Mouse (Mus musculus) G1E (cell line): ENCODE measurements at regions not wholly inside any gene's neighbourhood (a gene's known extent, or its start where the extent isn't known, plus 50 kb on each side); places are given as distances from the start of the nearest gene placed in this dataset.

ENCODE experiments used
- ATAC-seq: 2 replicates; pipeline ENCODE4 v1.8.0; 2016; ENCODE audit warnings: mild to moderate bottlenecking; ENCODE audit not compliant: insufficient number of reproducible peaks, poor library complexity, low FRiP score, severe bottlenecking; ENCODE audit errors: extremely low read depth
- DNase-seq: peaks from one replicate; pipeline ENCODE4 v3.0.0; 2012; ENCODE audit warnings: low spot score
- H3K27me3 ChIP-seq: 2 replicates; pipeline ENCODE4 v1.6.1; 2012; ENCODE audit warnings: mild to moderate bottlenecking, low read length, inconsistent platforms; ENCODE audit not compliant: insufficient read depth
- H3K36me3 ChIP-seq: replicated peaks from 2 replicates; pipeline ENCODE3; 2012; ENCODE audit warnings: mild to moderate bottlenecking, inconsistent platforms
- H3K4me1 ChIP-seq: 2 replicates; pipeline ENCODE4 v1.6.1; 2012; ENCODE audit warnings: low read depth, low read length, inconsistent platforms, mixed read lengths; ENCODE audit not compliant: insufficient read depth
- H3K4me3 ChIP-seq: 2 replicates; pipeline ENCODE4 v1.5.1; 2012; ENCODE audit warnings: low read depth, mild to moderate bottlenecking, inconsistent platforms, low read length, moderate library complexity, mixed read lengths
- H3K9me3 ChIP-seq: replicated peaks from 2 replicates; pipeline ENCODE4 v1.6.1; 2012; ENCODE audit warnings: inconsistent platforms
- CTCF ChIP-seq: IDR thresholded peaks from 2 replicates; pipeline ENCODE4 v1.5.1; 2012; ENCODE audit warnings: low read depth, low read length, inconsistent platforms, mixed read lengths
- GATA1 ChIP-seq: IDR thresholded peaks from 2 replicates; pipeline ENCODE4 v1.6.1; 2012; ENCODE audit warnings: borderline replicate concordance, low read length, inconsistent platforms, mixed read lengths
- GATA2 ChIP-seq: IDR thresholded peaks from 2 replicates; pipeline ENCODE4 v1.6.1; 2012; ENCODE audit warnings: low read depth, low read length, inconsistent platforms, borderline replicate concordance
- POLR2AphosphoS5 ChIP-seq: IDR thresholded peaks from 2 replicates; pipeline ENCODE4 v1.6.1; 2012; ENCODE audit warnings: low read depth, low read length, inconsistent platforms; ENCODE audit not compliant: insufficient replicate concordance
- TAL1 ChIP-seq: conservative IDR thresholded peaks from 2 replicates; pipeline ENCODE4 v1.6.1; 2012; ENCODE audit warnings: low read depth, low read length, inconsistent platforms, mixed read lengths

- Histone ChIP-seq H3K27me3 (no peaks in the 10 kb centered on the region), H3K4me3 (no peak overlapping the region), H3K4me1 (no peaks in the 10 kb centered on the region), H3K9me3 (peaks cover 20% of the 10 kb centered on the region), H3K36me3 (no peaks in the 10 kb centered on the region)
- DNase-seq = no peak
- ATAC-seq = no peak
- TF ChIP-seq CTCF (no peak), POLR2AphosphoS5 (no peak), GATA1 (no peak), TAL1 (no peak), GATA2 (no peak)
Observed at GRCm38 (mm10) chr3:147919146-147919545, 1067.0 kb downstream of the Ttll7 start.

GRCm38 (mm10) chr3:147896751-147897150 lies 1044.6 kb downstream of the Ttll7 start:
- no peaks in the 10 kb centered on the region for H3K4me1 ChIP-seq
- H3K36me3 ChIP-seq = no peaks in the 10 kb centered on the region
- no peak overlapping the region for H3K4me3 ChIP-seq
- no peak for DNase-seq
- no peak for TF ChIP-seq POLR2AphosphoS5
- no peak for TF ChIP-seq GATA1
- TF ChIP-seq CTCF = no peak
- TF ChIP-seq GATA2 = no peak
- TF ChIP-seq TAL1 = no peak
- peaks cover 6% of the 10 kb centered on the region for H3K9me3 ChIP-seq
- H3K27me3 ChIP-seq = no peaks in the 10 kb centered on the region
- no peak for ATAC-seq

DNA sequence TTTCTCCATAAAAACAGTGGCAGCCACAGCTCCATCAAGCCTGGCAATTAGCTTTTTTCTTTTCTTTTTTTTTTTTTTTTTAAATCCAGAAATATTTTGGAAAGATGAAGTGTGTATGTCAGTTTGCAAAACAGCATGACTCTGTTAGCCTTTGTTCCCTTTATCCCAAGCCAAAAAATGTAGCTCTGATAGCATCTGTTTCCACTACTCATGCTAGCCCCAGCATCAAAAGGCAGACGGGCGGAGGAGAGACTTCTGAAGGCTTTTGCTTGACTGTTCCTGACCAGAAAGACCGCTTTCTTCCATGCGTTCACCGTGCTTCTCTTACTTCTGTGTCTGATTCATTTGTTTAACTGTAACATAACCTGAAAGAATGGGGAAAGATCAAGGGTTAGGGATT lies 1039.5 kb downstream of the Ttll7 start:
- H3K4me3 ChIP-seq = no peak overlapping the region
- H3K4me1 ChIP-seq = no peaks in the 10 kb centered on the region
- H3K36me3 ChIP-seq = no peaks in the 10 kb centered on the region
- H3K27me3 ChIP-seq = no peaks in the 10 kb centered on the region
- TF ChIP-seq TAL1 = no peak
- TF ChIP-seq CTCF = no peak
- no peak for TF ChIP-seq POLR2AphosphoS5
- H3K9me3 ChIP-seq = peaks cover 20% of the 10 kb centered on the region
- no peak for ATAC-seq
- DNase-seq = no peak

- peaks cover 26% of the 10 kb centered on the region for H3K9me3 ChIP-seq
- ATAC-seq = no peak
Observed at GRCm38 (mm10) chr3:147886261-147886893, 1034.2 kb downstream of the Ttll7 start.

GRCm38 (mm10) chr3:147882936-147883645 lies 1030.9 kb downstream of the Ttll7 start:
- TF ChIP-seq GATA1 (no peak), CTCF (no peak), POLR2AphosphoS5 (no peak), TAL1 (no peak), GATA2 (no peak)
- no peaks in the 10 kb centered on the region for H3K27me3 ChIP-seq
- DNase-seq (no peak), ATAC-seq (no peak)
- peaks cover 20% of the 10 kb centered on the region for H3K9me3 ChIP-seq
- H3K36me3 ChIP-seq = no peaks in the 10 kb centered on the region
- H3K4me1 ChIP-seq = no peaks in the 10 kb centered on the region
- H3K4me3 ChIP-seq = no peak overlapping the region

More at GRCm38 (mm10) chr3:147886261-147886893, 1034.2 kb downstream of the Ttll7 start:
- no peak overlapping the region for H3K4me3 ChIP-seq
- DNase-seq = no peak
- no peaks in the 10 kb centered on the region for H3K4me1 ChIP-seq
- no peaks in the 10 kb centered on the region for H3K36me3 ChIP-seq
- no peaks in the 10 kb centered on the region for H3K27me3 ChIP-seq
- TF ChIP-seq GATA1 = no peak
- TF ChIP-seq TAL1 = no peak
- no peak for TF ChIP-seq CTCF
- TF ChIP-seq GATA2 = no peak
- no peak for TF ChIP-seq POLR2AphosphoS5

GRCm38 (mm10) chr3:147878690-147879089 lies 1026.5 kb downstream of the Ttll7 start:
- peaks cover 11% of the 10 kb centered on the region; the same call in 1 of the 2 replicates for H3K9me3 ChIP-seq
- no peak for DNase-seq

GRCm38 (mm10) chr3:147868281-147868680 lies 1016.1 kb downstream of the Ttll7 start:
- TF ChIP-seq POLR2AphosphoS5 = no peak
- TF ChIP-seq TAL1 = no peak
- ATAC-seq = no peak

More at GRCm38 (mm10) chr3:147878690-147879089, 1026.5 kb downstream of the Ttll7 start:
- Histone ChIP-seq H3K4me1 (no peaks in the 10 kb centered on the region), H3K4me3 (no peak overlapping the region), H3K27me3 (no peaks in the 10 kb centered on the region), H3K36me3 (no peaks in the 10 kb centered on the region)
- no peak for ATAC-seq
- TF ChIP-seq TAL1 (no peak), GATA2 (no peak), POLR2AphosphoS5 (no peak), GATA1 (no peak), CTCF (no peak)

More at GRCm38 (mm10) chr3:147868281-147868680, 1016.1 kb downstream of the Ttll7 start:
- H3K4me3 ChIP-seq = no peak overlapping the region
- no peaks in the 10 kb centered on the region for H3K4me1 ChIP-seq
- no peaks in the 10 kb centered on the region for H3K36me3 ChIP-seq
- peaks cover 3% of the 10 kb centered on the region for H3K9me3 ChIP-seq
- H3K27me3 ChIP-seq = no peaks in the 10 kb centered on the region
- no peak for DNase-seq
